Mouse (Mus musculus) thymus, postnatal 14 days (tissue): ENCODE measurements around the gene Lpar3.

Source experiments
- DNase-seq: peaks from one replicate; pipeline ENCODE4 v3.0.0; 2021

The Lpar3 gene

DNA sequence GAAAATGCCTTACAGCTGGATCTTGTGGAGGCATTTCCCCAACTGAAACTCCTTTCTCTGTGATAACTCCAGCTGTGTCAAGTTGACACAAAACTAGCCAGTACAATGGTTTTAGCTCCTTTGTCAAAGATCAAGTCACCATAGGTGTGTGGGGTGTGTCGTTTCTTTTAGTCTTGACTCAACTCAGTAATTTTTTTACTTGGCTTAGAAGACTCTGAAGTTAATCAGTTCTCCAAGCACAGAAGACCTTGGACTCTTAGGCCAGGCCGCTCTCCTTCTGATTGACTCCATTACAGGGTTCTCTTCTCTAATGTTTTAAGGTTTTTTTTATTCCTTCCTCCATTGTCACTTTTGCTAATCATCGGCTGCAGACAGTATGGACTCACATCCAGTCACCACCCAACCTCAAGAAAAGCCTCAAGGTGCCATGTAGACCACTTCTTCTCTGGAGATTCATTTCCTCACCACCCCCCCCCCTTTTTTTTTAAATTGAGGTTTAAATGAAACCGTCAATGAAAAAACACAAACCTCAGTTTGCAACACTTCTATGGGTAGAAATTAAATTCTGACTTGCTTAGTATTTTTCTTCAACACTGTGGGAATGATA lies 9.5 kb upstream of the Lpar3 start:
- DNase-seq, result no peak

DNA sequence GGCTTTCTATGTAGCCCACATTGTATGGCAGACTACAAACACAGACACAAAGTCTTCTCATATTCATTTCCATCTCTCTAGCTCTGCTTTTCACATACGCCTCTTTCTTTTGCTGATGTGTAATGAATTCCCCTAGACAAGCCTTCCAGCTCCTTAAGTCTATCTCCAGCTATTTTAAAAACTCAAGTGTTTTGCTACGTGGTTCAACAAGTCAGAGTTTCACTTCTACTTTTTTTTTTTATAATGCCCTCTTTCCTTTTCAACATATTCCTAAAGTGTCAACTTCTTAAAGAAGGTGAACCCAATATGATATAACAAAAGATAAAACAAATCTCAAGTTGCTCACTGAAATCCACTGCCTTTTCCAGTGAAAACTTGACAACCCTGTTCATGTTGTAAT lies 8.8 kb upstream of the Lpar3 start:
- DNase-seq, result no peak

DNA sequence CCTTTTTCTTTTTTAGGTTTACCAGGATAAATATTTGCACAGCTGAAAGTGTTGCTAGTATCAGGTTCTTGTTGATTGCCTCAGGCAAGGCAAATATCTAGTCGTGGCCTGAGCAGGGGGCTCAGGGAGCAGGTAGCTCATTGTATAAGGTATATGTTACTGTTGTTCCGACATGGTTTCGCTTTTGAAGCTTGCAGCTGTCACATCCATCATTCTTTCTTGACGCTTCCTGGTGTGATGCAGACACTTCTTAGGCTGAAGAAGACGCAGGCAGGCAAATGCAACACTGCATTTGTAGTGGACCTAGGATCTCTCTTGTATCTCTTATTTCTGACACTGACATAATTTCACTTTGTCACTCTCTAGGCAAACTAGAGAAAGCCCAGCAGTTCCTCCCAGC lies 7.4 kb upstream of the Lpar3 start:
- DNase-seq, result no peak

DNA sequence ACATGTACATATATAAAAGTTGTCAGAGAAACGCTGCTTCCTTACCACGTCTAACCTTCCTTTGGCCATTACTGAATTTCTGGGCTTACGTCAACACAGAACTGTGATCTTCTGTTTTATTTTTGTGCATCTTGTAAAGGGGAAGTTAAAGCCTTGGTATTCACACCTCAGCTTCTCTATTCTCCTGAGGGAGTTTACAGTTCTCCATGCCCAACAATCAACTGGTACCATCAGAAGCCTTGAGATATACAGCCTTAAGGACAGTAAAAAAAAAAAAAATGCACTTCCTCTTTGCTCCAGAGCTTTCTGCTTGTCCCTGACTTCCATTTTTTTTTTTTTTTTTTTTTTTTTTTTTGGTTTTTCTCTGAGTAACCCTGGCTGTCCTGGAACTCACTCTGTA lies 4.2 kb upstream of the Lpar3 start:
- DNase-seq, result no peak

DNA sequence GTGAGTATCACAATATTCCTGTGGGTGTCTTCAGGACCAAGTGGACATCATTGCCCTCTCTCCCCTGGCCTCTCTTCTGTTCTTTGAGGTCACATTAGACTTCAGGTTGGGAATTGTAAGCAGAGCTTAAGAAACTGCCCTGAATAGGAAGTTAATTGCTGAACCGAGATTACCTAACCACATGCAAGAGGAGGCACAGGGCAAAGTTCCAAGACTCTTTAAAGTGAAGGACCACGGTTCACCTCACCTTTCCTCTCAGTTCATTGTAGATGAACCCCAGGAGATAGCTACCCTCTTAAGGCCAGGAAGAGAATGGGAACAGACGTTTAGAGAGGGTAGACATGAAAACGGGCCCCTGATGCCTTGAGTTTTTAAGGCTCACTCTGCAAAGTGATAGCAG lies 3.5 kb downstream of the Lpar3 start:
- no peak for DNase-seq

DNA sequence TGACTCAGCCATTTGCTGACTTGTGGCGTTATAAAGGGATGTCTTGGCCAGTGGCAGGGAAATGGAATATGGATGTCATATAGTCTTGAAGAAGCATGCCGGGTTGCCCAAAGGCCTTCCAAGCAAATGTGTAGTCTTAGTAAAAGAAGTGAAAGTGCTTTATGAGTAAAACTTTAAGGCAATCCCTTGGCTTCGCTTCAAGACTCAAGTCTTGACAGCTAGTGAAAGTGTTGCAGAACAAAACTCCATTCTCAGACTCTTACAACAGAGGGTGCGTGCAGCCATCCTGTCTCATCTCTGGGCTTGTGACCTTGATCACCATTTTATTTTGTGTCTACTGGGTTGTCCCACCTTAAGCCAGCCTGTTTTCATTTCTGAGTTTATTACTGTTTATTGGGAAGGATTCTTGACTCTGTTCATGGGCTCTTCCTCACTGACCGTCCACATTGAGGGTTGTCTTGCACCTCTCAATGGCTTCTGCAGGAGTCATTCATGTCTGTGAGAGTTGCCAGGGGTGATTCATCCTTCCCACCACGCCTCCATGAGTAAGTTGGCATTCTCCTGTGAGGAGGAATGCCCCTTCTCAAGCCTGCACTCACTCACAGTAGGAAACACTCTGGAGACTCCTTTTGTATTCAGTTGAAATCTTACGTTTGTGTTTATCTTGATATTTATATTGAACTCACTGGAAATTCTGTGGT lies 4.4 kb downstream of the Lpar3 start:
- DNase-seq, result no peak

DNA sequence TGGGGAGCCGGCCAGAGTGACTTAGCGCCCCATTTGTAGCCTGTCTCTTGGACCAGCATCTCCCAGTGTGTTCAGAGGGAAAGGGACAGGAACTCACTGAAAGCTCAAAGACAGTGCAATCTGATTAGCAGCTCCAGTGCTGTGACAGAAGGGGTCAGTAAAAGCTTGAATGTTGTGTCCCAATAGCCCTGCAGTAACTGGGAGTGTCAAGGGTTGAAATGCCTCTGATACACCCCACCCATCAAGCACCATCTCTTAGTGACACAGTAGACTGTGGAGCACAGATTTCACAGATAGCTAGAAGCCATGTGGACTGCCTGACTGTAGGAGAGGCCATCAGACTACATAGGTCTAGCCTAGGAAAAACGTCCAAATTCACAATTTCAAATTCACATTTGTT lies 6.7 kb downstream of the Lpar3 start:
- no peak for DNase-seq

DNA sequence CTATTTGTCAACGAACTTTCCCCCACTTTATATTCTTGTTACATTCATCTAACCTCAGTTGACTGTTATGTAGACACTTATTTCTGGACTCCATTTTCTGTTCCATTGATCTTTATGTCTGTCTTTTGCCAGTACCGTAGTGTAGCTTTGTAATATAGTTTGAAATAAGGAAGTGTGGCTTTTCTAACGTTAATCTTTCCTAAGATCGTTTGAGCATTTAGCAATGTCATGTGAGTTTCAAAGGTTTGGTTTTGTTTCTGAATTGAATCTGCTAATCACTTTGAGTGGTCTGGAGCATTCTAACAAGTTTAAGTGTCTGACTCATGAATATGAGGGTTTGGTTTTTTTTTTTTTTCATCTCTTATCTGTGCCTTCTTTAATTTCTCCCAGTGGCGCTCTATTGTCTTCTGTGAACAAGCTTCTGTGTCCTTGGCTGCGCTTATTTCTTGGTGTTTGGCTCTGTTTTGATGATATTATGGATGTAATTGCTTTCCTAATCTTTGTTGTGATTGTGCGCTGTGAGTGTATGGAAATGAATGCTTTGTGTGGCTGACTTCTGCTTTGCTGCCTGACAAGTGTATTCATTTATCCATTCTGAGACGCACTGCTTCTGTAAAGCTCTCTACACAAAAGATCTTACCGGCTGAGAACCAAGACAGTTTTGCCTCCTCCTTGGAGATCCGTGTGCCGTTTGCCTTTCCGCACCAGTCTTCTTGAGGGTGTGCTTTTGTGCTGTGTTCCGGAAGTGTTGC lies 8.0 kb downstream of the Lpar3 start:
- DNase-seq, result no peak

DNA sequence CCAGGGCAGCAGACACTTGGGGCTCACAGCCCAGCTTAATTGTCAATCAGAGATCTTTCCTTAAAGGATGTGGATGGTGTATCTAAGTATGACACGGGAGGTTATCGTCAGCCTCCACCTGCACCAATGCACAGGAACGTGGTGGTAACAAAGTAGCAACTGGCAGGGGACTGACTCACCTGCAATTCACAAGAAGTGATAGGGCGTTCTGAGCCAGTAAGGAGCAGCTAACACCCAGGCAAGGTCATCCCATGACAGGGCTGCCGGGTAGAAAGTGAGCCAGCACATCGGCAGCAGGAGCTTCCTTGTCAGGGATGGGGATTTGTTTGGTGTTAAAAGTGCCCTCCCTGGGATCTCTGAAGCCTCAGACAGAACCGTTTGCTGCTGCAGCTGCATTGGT lies 11.9 kb downstream of the Lpar3 start:
- DNase-seq, result no peak

DNA sequence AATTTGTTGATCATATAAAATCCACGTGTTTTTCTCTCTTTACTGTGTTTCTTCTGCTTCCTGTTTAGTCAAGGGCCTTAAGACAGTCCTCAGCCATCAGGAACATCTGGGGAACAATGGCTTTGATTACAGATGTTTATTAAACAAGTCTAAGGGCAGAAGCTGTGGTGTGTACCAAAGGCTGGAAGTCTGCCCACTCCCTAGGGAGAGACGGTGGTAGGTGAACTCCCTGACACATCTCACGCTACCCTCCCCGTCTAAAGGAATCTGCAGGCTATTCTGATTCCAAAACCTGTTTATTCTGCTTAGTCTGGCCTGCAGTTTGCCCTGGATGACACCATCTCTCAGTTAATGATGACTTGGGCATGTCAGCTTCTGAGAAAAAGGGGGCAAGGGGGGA lies 13.0 kb downstream of the Lpar3 start:
- no peak for DNase-seq

DNA sequence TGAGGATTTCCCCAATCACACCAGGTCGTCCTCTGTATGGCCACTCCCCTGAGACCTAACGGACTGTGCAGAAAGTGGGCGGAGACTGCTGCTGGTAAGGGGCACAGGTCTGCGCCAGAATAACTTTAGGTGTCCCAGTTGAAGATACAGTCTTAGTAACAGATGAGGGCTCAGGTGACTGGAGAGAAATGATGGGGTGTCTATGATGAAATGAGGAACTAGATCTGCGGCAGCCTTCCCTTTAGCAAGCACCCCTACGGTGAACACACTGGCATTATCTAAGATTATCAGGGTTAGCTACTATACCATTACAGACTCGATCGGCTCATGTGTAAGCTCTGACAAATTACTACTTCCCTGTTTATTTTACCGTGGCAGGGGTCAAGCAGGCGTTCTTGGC lies 13.8 kb downstream of the Lpar3 start:
- no peak for DNase-seq

DNA sequence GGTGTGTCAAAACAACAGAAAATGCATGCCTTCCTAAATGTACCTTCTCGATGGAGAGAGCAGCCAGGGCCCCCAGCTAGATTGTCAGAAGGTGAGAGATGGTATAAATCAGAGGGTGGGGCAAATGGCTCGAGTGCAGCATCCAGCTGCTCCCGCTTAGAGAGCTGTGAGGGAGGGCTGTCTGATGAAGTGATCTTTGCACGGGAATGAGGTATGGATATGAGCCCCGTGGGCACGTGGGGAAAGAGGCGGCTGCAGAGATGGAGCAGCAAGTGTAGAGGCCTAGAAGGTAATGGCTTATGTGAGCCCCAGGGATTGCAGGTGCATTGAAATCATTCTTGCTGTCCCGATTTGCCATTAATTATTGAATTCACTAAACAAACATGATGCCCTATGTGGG lies 15.5 kb downstream of the Lpar3 start:
- no peak for DNase-seq

DNA sequence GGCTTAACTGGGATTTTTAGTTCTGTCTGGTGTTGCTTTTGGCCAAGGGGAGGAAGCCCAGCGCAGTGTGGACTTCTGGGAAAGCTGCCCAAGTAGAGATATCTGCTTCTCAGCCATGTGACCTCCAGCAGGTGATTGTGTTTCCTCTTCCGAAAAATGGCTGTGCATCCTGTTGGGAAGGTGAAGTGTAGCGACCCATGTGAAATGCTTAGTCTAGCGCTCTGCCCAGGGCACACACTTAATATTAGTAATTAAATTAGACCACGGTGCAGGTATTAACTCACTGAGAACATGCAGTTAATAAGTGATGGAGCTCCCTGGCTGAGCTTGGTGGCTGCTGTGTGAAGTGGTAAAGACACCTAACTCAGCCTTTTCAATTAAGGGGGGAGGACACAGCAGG lies 16.9 kb downstream of the Lpar3 start:
- no peak for DNase-seq

DNA sequence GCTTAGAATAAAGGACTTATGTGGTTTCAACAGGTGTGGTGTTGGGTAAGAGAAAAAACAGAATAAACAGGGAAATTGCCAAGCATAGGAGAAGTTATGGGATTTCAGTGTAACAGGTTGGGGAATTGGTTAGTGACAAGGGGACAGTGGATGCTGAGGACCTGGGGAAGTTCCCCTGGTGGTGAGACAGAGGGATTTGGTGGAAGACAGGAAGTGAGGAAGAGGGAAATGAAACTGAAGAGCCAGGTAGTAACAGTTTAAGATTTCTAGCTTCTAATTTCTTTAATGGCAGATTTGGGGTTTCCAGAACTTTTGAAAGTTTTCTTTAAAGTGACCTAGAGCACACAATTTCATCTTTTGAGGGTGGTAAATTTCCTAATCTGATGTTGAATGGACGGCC lies 23.9 kb downstream of the Lpar3 start:
- no peak for DNase-seq

DNA sequence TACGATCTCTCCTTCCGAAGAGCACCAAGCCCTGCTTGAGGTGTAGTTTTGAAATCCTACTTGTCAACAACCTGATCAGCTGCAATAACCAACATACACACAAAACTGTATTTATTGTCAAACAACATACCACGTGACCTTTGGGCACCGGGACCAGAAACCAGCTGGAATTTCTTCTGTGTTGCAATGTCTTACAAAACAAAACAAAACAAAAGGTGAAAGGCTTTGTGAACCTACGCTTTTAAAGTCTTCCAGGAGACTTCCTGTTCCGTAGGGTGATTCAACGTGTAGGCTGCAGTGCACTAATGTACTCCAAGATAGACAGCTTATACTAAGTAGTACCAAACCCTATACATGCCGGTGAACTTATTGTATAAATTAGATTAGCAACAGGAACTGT lies 25.8 kb downstream of the Lpar3 start:
- DNase-seq, result no peak

DNA sequence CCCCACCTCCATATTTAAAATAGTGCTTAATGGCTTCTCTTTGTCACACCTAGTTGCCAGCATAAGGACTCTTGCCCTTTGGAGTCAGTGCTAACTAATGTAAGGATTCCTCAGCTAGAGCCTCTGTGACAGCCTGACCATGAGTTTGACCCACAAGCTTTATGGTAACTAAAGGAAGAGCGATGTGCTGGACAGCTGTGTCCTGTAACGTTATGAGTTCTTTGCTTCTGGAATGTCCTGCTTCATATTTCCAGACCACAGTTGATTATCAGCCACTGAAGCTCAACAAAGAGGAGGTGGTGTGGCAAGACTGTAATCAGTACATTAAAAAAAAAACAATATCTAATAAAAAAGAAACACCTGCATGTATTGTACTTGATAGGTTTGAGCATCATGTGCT lies 26.2 kb downstream of the Lpar3 start:
- no peak for DNase-seq

DNA sequence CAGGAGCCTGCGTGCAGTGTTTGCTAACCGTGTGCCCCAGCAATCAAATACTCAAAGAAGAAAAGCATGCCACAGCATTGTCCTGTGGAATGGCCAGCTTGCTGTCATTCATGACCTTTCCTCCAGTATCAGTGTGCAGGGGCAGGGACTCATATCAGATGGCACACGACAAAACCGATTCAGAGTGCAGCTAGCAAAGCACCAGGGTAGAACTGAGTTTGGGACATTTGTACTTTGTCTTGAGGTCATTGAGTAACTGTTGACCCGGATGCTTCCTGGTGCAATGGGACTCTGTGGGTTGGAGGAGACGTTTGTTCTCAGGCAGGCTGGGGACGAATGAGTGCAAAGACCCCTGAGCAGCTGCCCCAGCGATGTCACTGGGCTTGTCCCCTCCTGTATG lies 29.1 kb downstream of the Lpar3 start:
- DNase-seq, result no peak

DNA sequence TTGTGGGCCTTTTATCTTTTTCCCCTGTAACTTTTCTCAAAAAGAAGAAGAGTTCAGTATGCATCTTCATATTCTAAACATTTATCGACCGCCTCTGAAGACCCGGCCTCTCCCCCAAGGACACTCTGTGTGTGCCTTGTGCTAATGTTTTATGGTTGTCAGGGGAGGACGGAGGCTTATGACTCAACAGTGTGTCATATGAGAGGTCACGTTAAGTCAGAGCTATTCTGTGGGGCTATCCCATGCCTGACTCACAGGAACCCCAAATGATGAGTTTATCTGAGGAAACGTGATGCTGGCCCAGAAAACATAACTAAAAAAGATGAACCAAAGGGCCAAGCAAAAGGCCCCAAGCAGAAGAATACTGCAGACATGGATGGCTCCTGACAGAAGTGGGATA lies 31.0 kb downstream of the Lpar3 start:
- DNase-seq, result no peak

DNA sequence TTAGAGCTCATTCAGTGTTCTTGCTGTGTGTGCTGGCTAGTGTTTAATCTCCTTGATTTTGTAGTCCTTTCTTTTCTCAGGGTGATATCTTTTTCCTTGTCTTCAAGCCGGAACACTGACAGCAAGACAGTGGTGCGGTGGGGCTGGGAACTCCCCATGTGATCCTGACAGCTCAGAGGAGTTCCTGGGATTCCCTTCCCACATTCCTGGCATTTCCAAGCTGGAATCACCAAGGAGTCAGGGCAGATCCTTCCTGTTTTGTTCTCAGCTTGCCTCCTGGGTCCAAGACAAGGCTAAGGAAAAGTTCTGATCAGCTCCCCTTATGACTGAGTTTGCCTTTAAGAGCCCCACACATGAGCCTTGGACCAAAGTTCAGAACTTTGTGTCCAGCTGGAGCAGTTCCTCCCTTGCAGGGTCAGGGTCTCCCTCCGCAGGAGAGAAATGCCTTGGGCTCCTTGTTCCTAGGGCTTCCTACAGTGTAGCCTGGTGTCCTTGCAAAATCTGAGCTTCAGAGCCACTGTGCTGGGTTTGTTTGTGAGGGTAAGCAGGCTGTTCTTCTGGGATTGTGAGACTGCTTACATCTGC lies 33.1 kb downstream of the Lpar3 start:
- DNase-seq, result no peak

DNA sequence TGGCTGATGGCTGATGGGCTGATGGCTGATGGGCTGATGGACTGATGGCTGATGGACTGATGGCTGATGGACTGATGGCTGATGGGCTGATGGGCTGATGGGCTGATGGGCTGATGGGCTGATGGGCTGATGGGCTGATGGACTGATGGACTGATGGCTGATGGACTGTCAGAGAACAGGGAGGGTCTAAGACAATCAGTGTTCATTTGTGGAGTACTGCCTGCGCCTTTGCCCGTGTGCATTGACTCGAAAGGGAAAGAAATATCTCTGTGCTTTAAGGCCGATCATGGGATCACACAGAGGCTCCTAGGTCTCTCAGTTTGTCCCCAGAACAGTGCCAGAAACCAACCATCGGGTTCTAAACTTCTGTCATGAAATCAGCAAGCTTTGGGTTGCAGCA lies 34.4 kb downstream of the Lpar3 start:
- no peak for DNase-seq

DNA sequence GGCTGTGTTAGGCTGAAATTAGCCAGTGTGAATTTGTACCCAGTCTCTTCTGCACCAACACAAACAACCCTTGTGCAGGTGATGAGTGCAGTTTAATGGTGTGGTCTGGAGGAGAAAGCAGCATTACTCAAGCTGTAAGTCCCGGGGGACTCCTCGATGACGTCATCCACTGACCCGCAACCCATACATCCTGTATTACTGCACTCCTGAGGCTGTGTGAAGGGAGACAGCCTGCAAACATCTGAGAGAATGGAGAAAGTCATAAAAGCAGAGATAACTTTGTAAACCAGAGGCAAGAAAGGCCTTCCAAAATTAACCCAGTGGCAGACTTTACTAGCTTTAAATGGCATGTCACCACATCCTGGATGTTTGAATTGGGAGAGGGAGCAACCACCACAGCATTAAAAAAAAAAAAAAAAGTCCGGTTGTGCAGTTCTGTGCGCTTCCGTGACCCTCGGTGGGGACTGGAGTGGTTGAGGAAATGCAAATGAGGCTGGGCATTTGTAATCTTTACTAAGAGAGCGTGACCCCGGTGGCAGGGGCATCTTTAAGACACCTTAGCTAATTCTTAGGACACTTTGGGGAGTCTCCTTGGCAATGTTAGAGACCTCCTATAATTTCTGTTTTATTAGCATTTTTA lies 36.8 kb downstream of the Lpar3 start:
- no peak for DNase-seq

DNA sequence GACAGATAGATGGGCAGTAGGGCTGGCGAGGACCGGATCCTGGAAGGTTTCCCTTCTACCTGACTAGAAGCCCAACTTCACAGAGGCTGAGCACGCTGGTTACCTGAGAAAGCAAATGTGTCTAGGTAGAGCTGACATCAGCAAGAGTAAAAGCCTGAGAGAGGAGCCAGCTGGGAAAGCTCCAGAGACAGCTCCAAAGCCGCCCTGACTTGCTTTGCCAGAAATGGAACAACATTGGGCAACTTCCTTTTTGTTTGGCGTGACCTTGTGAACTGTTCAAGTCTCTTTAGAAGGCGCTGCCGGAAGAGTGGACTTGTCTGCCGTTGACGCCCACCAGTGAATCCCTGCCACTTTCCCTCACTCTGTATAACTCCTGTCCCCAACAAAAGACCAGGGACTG lies 39.4 kb downstream of the Lpar3 start:
- no peak for DNase-seq

DNA sequence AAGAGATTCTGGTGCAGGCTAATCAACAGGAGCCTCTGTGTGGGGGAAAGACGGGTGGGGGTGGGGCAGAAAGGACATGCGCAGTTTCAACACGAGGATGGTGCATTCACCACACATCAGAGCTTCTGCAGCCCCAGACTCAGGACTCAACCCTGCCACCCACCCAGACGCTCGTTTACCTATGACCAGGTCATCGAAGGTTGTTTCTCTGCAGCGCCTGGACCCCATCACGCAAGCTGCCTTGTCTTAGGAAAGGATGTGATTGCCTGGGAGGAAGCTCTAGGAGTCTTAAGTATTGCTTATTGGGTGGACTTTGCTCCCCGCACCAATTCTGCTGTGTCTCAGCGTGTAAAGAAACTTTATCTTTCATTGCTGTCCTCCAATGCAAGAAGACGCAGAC lies 40.1 kb downstream of the Lpar3 start:
- no peak for DNase-seq

DNA sequence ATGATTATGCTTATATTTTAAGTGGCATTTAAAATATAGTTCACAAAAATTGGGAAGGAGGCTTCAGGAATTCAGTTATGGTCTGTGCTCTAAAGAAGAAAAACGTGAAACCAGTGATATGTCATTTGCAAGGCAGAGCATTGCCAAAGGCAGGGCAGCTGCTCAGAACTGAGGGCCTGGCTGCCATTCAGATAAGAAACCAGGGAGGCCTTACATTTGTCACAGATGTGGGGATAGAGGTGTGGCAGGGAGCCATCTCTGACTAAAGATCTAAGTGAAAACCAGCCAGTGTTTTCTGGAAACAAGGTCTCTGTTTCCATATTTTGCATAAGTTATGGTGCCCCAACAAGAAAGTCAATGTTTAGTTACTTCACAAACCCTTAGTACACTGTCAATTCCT lies 41.8 kb downstream of the Lpar3 start:
- DNase-seq, result no peak
